Mouse (Mus musculus): Measurements from ENCODE around the gene Nlrc4.

GRCm38 (mm10) chr17:74424401-74425005, 34.4 kb downstream of the Nlrc4 start:
- no peak for TF ChIP-seq POLR2A (IDR thresholded peaks at IDR 0.05; ENCODE audit: extremely low read depth, insufficient read depth, low read length)
- no peak for TF ChIP-seq CTCF (IDR thresholded peaks at IDR 0.05; ENCODE audit: extremely low read depth, insufficient read depth, low read length)
